Mouse (Mus musculus): ENCODE measurements at regions not wholly inside any gene's neighbourhood (a gene's known extent, or its start where the extent isn't known, plus 50 kb on each side); places are given as distances from the start of the nearest gene placed in this dataset.

DNA sequence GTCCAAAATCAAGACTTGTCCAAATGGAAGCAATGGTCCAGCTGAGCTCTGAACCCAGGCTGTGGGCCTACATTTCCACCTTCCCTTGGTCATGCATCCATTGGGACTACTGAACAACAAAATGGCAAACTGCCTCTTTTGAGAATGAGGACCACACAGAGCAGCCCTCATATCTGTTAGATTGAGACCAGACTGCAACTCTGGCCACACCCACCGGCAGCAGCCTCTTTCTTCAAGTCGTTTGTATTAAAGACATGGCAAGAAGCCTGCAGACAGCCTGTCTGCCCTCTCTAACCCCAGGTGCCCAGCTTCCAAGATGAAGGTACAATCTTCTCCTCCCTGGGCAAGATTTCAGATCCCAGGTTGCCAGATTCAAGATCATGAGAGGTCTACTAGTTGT, 51.8 kb upstream of the St6galnac3 start:
- no peak for DNase-seq

DNA sequence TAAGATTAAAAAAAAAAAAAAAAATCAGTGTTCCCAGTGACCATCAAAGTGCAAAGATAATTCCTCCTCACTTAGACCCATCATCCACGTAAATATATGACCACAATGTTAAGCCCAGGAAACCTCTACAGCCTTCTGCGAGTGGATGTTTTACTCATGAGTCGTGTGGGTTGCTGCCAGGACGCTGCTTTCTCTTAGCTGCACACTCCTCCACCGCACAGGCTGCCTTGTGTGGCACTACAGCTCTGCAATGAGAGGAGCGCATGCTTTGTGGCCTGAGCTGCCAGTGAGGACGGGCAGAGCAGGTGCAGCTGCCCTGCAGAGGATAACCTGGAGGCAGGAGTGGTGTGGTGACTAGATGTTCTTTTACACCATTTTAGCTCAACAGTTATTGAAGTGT, 53.4 kb upstream of the St6galnac3 start:
- DNase-seq = no peak

DNA sequence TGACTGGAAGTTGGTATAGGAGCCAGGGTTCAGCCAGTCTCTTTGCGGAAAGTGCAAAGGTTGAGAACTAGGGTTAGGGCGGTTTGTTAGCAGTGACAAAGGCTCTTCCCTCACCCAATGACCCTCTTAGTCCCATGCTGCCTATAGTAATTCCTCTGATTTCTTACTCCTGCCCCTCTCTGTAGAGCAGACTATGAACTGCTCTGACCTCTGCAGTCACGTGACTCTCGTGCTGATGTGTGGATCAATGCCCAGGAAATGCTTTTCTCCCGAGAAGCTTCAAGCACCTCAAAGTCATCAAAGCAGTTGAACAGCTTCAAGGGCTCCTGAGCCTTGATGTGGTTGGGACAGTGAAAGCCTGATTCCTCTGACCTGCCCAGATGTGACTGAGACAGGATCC, 57.5 kb upstream of the St6galnac3 start:
- DNase-seq = peak; percentile 29

DNA sequence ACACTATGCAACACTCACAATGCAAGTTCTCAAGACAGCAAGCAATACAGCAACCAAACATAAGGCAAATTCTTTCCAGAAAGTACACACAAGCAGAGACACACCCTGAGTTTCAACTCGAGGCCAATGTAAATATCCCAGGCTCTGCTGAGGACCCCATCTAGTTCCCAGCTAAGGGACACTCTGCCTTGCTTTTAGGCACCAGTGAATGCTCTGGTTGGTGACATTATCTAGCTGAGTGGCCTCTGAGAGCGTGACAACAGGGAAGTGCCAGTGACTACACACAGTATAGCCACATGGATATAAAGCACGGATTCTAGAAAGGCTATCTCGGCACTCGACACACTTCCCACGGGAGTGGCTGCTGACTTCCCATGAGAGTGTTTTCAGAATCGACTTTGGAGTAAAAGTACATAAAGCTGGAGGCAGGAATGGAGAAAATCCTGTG, 58.3 kb upstream of the St6galnac3 start:
- DNase-seq = peak; percentile 22

DNA sequence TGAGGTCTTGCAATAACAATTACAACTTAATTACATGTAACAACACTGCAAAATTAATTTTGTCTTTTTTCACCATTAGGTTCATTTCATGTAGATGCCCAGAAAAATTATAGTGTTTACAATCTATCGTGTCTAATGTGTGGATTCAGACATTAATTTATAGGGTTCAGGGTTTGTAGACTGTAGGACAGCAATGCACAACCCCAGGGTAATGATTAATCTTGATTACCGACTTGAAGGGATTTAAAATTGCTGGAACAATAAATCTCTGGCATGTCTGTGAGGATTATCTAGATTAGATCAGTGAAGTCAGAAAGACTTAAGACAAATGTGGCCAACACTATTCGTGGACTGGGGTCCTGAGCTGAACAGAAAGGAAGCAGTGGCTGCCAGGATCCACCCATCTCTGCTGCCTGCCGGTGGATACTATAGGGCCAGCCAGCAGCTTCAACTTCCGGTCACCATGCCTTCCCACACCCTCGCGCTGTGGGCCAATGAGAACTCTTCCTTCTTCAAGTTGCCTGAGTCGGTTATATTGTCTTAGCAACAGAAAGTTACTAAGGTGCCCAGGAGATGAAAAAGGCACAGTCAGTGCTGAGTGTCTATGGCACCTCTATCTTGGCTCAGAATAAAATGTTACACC, 59.1 kb upstream of the St6galnac3 start:
- DNase-seq = no peak

DNA sequence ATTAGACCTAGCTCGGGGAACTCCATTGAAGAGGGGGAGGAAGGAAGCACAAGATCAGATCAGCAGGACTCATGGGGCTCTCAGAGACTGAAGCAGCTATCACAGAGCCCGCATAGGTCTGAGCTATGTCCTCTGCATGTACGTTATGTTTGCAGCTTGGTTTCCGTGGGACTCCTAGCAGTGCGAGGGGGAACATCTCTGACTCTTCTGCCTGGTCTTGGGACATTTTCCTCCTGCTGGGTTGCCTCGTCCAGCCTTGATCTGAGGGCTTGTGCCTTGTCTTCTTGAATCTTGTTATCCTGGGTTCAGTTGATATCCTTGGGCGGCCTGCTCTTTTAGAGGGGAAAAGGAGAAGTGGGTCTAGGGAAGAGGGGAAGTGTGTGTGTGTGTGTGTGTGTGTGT, 53.6 kb upstream of the Asb17 start:
- DNase-seq = no peak

DNA sequence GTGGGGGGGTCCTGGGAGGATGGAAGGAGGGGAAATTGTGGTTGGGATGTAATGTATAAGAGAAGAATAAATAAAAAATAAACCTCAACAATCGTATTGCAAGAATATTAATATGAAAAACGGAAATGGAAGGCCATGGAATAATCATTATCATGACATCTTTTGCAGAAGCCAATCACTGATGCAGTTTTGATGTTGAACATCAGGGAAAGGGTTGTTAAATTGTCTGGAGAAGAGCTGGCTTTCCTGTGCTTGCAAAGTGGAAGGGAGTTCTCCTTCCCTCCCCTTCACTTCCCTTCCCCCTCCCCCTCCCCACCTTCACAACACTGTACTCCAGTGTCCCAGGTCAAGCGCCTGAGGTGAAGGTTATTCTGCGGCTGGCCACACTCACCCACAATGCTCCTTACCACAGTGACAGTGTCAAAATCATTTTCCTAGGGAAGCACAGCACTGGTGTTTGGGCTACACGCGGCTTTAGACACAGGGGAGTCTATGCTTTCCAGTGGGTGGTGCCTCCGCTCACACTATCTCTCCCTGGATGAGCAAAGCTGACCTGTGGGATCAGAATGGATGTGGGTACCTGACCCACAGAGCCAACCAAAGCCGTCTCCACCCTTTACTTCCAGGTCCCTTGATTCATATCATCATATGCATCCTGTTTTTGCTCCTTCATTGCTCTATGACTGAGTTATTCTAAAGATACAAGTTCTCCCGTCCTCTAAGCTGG, 53.0 kb upstream of the Asb17 start:
- no peak for DNase-seq

DNA sequence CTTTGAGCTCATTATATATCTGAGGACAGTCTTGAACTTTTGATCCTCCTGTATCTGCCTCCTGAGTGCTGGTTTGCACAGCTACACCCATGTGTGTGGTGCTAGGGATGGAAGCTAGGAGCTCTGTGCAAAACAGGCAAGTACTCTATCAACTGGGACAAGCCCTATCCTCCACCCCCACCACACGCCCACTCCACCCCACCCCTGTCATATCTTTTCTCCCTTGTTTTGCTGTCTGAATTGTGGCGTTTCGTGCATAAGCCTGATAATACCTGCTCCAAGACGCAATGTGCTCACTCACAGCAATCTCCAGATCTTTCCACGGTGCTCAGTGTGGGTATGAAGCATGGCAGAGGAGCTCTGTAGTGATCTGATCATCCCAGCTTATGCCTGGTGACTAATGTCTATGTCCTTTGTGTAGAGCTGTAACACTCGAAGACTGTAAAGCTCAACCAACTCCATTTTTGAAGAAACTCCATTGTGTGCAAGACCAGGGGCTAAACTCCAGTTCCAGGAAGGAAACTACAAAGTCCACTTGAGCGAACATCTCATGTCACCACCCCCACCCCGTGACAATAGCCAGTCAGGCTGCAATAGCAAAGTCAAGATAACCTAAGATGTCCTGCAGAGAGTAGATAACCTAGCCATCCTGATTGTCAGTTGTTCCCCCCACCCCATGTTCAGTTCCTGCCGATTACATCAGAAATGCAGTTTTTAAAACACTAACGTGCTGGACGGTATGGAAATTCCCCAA, 52.2 kb upstream of the Asb17 start:
- DNase-seq = no peak

DNA sequence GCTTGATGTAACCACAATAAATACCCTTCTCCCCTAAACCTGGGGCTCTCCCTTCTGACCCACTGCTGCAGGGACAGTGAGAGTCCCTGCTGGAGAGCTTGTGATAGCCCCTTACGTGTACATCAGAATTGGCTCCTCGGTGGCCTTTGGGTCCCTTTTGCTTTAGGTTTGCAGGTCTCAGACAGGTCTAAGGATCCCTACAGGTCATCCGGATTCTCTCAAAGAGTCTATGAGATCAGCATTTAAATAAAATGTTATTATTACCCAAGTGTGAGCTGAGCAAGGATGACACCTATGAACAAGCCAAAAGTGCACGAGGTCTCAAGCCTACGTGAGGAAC, 51.7 kb upstream of the Asb17 start:
- no peak for DNase-seq
